Mouse (Mus musculus) lung, embryonic 15.5 days (tissue): ENCODE measurements around the gene Tmem177. TPM values are rescaled to one million over a fixed set of nuclear protein-coding genes. Genes with fewer than 3 reads are reported as not detected.

ENCODE experiments used
- ATAC-seq: fragments of 200-750 bp; cut with Nextera tagmentation; 2 replicates; pipeline ENCODE4 v1.8.0; 2017; ENCODE audit warnings: moderate number of reproducible peaks, borderline replicate concordance; ENCODE audit not compliant: low FRiP score, low TSS enrichment; ENCODE audit errors: extremely low read depth
- H3K27ac ChIP-seq: fragments of 300-500 bp; sonication (generic); 2 replicates; pipeline ENCODE4 v1.5.1; 2015; ENCODE audit warnings: moderate library complexity, mild to moderate bottlenecking, inconsistent platforms
- H3K27me3 ChIP-seq: fragments of 300-500 bp; sonication (generic); 2 replicates; pipeline ENCODE4 v1.6.1; 2015; ENCODE audit warnings: inconsistent platforms
- H3K36me3 ChIP-seq: fragments of 300-500 bp; sonication (generic); 2 replicates; pipeline ENCODE4 v1.6.1; 2015; ENCODE audit warnings: inconsistent platforms
- H3K4me1 ChIP-seq: fragments of 300-500 bp; sonication (generic); 2 replicates; pipeline ENCODE4 v1.6.1; 2015; ENCODE audit warnings: inconsistent platforms
- H3K4me2 ChIP-seq: fragments of 300-500 bp; sonication (generic); 2 replicates; pipeline ENCODE4 v1.6.1; 2015; ENCODE audit warnings: inconsistent platforms, mild to moderate bottlenecking, moderate library complexity
- H3K4me3 ChIP-seq: fragments of 300-500 bp; sonication (generic); 2 replicates; pipeline ENCODE4 v1.5.1; 2015; ENCODE audit warnings: mild to moderate bottlenecking, inconsistent platforms
- H3K9ac ChIP-seq: fragments of 300-500 bp; sonication (generic); 2 replicates; pipeline ENCODE4 v1.6.1; 2015; ENCODE audit warnings: inconsistent platforms
- H3K9me3 ChIP-seq: fragments of 300-500 bp; sonication (generic); 2 replicates; pipeline ENCODE4 v1.6.1; 2016; ENCODE audit warnings: inconsistent platforms
- WGBS: fragments of 180-500 bp; shearing (Covaris S2); methylation state at CpG from one replicate; pipeline ENCODE4 v1.1.7; 2015; 5-methylcytosine and 5-hydroxymethylcytosine counted together
- polyA plus RNA-seq: library from polyadenylated mRNA; unstranded; fragments of >200 nt; fragmentation: Nextera tagmentation; extraction: Ambion mirVana; gene quantifications from 2 replicates; pipeline ENCODE4 v1.2.1, GENCODE M21; 2015

Gene Tmem177
- polyA plus RNA-seq, 1 experiment from 2014 or later, result 6.7 TPM

GRCm38 (mm10) chr1:119916823-119917371 lies 3.9 kb upstream of the Tmem177 start:
- Histone ChIP-seq H3K4me1 (peaks cover 13% of the 10 kb centered on the region), H3K4me2 (no peak overlapping the region), H3K27ac (peak overlapping the region; percentile 15; the same call in 1 of the 2 replicates), H3K36me3 (no peaks in the 10 kb centered on the region), H3K9me3 (no peaks in the 10 kb centered on the region), H3K27me3 (no peaks in the 10 kb centered on the region), H3K9ac (no peak overlapping the region), H3K4me3 (no peak overlapping the region)
- peak; percentile 29; the same call in 1 of the 2 replicates for ATAC-seq
- 55% methylated on average over 5 of the region's 5 CpGs for WGBS

- no peak overlapping the region for H3K9ac ChIP-seq
- H3K4me3 ChIP-seq, result no peak overlapping the region
- H3K4me1 ChIP-seq, result peaks cover 15% of the 10 kb centered on the region
- no peak overlapping the region for H3K4me2 ChIP-seq
- H3K27ac ChIP-seq, result peak overlapping the region; percentile 48
- 38% methylated on average over 2 of the region's 2 CpGs for WGBS
- ATAC-seq, result no peak
- H3K36me3 ChIP-seq, result 0 out of 2 replicates have a peak, but pooled peaks cover 5% of the 10 kb centered on the region
- H3K9me3 ChIP-seq, result no peaks in the 10 kb centered on the region
- H3K27me3 ChIP-seq, result no peaks in the 10 kb centered on the region
Measured at GRCm38 (mm10) chr1:119907206-119907748, 5.7 kb downstream of the Tmem177 start.

- no peak for ATAC-seq
- Histone ChIP-seq H3K9me3 (no peaks in the 10 kb centered on the region), H3K36me3 (no peaks in the 10 kb centered on the region), H3K27me3 (no peaks in the 10 kb centered on the region), H3K4me3 (no peak overlapping the region), H3K4me2 (no peak overlapping the region), H3K27ac (no peak overlapping the region), H3K9ac (no peak overlapping the region), H3K4me1 (peaks cover 11% of the 10 kb centered on the region)
- 60% methylated on average over 6 of the region's 6 CpGs for WGBS
Measured at GRCm38 (mm10) chr1:119903231-119903620, 9.8 kb downstream of the Tmem177 start.

- 72% methylated on average over 8 of the region's 8 CpGs for WGBS
- Histone ChIP-seq H3K36me3 (no peaks in the 10 kb centered on the region), H3K9ac (no peak overlapping the region), H3K4me3 (no peak overlapping the region), H3K27ac (no peak overlapping the region), H3K9me3 (no peaks in the 10 kb centered on the region), H3K27me3 (no peaks in the 10 kb centered on the region), H3K4me1 (peaks cover 8% of the 10 kb centered on the region), H3K4me2 (no peak overlapping the region)
- ATAC-seq, result no peak
Measured at GRCm38 (mm10) chr1:119902551-119903230, 10.3 kb downstream of the Tmem177 start.

DNA sequence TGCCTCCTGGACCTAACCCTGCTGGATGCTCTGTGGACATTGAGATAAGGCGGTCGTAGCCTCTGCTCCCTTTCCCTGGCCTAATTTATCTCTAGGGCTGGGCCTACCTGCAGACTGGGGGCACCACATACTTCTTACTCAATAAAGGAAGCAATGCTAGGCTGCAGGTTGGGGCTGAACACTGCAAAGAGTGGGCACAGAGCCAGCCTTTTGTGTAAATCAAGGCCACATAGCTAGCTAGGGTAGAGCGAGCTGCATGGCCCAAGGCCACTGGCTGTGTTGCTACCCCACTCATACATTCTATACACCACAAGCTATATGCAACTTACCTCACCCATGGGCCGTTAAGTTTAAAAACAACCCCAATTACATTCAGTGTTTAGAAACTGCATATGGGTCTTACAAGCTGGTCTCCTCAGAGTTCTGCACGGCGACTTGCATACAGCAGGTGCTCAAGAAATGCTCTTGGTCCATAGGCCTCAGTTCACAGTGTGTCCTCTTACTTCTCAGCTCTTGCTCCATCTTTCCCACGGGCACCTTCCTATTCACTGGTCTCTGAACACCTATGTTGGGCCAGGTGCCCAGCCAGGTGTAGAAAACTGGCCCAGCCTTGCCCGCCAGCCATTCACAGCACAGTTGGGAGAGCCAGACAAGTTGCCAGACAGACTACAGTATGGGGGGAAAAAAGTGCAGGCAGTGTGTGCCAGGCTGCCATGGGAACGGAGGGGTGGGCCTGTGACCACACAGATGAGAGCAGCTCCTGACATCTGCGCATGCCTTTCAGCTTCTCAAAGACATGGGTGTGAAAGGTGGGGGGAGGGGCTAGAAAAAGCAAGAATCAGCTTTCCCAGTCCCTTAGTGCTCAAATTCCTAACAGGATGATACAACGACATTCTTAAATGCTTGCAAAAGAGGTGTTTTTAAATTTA lies 13.5 kb downstream of the Tmem177 start:
- H3K4me1 ChIP-seq, result 0 out of 2 replicates have a peak, but pooled peaks cover 6% of the 10 kb centered on the region
- WGBS, result 62% methylated on average over 11 of the region's 11 CpGs
- no peak overlapping the region for H3K4me3 ChIP-seq
- H3K27me3 ChIP-seq, result no peaks in the 10 kb centered on the region
- no peak overlapping the region for H3K9ac ChIP-seq
- no peaks in the 10 kb centered on the region for H3K36me3 ChIP-seq
- H3K9me3 ChIP-seq, result no peaks in the 10 kb centered on the region
- H3K4me2 ChIP-seq, result no peak overlapping the region
- no peak overlapping the region for H3K27ac ChIP-seq
- peak; percentile 67; the same call in 1 of the 2 replicates for ATAC-seq

DNA sequence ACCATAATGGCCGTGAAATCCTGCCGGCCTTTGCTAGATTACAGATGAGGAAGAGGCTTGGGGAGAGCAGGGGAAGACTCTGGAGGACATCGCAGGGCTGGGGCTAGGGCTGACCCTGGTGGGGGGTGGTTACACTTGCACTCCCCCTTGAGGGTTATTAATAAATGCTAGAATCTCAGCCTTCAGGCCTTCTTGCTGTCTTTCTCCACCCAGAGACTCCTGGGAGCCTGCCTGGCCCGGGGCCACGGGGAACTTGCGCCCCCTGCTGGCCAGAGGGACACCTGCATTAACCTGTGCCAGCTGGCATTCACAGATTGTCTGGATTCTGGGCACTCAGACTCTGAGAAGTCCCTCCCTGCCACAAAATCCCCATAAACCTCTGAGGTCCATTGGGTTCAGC lies 18.1 kb downstream of the Tmem177 start:
- no peak overlapping the region for H3K27ac ChIP-seq
- no peak overlapping the region for H3K4me3 ChIP-seq
- no peak overlapping the region for H3K9ac ChIP-seq
- no peaks in the 10 kb centered on the region for H3K36me3 ChIP-seq
- 30% methylated on average over 6 of the region's 6 CpGs for WGBS
- no peak overlapping the region for H3K4me2 ChIP-seq
- H3K9me3 ChIP-seq, result no peaks in the 10 kb centered on the region
- no peaks in the 10 kb centered on the region for H3K27me3 ChIP-seq
- ATAC-seq, result no peak; the same call in 1 of the 2 replicates
- 0 out of 2 replicates have a peak, but pooled peaks cover 6% of the 10 kb centered on the region for H3K4me1 ChIP-seq

DNA sequence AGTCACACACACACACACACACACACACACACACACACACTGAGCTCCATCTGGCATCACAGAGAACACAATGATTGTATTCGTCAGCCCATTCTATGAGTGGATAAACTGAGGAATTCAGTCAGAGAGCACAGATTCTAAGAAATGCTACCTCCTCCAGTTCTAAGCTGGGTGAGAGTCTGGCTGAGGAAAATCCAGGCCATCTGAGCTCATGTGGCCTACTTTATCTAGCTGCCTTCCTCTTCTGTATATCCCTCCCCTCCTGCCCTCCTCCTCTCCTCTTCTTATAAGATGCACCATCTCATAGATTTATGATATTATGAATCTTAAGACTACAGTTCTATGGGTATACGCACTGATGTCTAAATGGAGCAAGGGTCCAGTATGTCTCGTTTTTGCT lies 19.4 kb downstream of the Tmem177 start:
- no peak overlapping the region for H3K9ac ChIP-seq
- H3K4me3 ChIP-seq, result no peak overlapping the region
- H3K36me3 ChIP-seq, result no peaks in the 10 kb centered on the region
- H3K4me1 ChIP-seq, result 0 out of 2 replicates have a peak, but pooled peaks cover 6% of the 10 kb centered on the region
- H3K9me3 ChIP-seq, result no peaks in the 10 kb centered on the region
- H3K27me3 ChIP-seq, result no peaks in the 10 kb centered on the region
- no peak for ATAC-seq
- 76% methylated on average over 3 of the region's 3 CpGs for WGBS
- H3K27ac ChIP-seq, result no peak overlapping the region
- no peak overlapping the region for H3K4me2 ChIP-seq

- H3K9me3 ChIP-seq, result no peaks in the 10 kb centered on the region
- H3K27ac ChIP-seq, result no peak overlapping the region
- H3K36me3 ChIP-seq, result no peaks in the 10 kb centered on the region
- 0 out of 2 replicates have a peak, but pooled peaks cover 6% of the 10 kb centered on the region for H3K4me1 ChIP-seq
- H3K4me3 ChIP-seq, result no peak overlapping the region
- ATAC-seq, result no peak
- 55% methylated on average over 6 of the region's 6 CpGs for WGBS
- H3K27me3 ChIP-seq, result no peaks in the 10 kb centered on the region
- H3K9ac ChIP-seq, result no peak overlapping the region
- no peak overlapping the region for H3K4me2 ChIP-seq
Measured at GRCm38 (mm10) chr1:119892933-119893332, 20.1 kb downstream of the Tmem177 start.

DNA sequence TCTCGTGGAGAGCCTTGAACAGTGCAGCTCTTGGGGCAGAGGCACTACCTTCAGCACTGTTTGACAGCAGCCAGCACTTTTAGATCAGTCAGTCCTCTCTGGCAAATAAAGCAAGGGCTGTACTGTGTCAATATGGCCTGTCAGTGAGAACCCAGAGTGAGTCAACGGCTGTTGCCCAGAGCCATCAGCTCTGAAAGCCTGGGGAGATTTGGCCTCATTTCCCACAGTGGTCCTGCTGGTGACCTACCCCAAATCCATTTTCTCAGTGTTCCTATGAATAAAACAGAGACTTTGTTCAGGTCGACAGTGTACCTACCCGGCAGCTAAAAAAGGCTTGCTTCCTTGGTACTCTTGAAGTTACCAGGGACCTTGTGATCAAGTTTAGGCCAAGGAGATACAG lies 21.1 kb downstream of the Tmem177 start:
- H3K4me3 ChIP-seq, result no peak overlapping the region
- 61% methylated on average over 4 of the region's 4 CpGs for WGBS
- H3K4me1 ChIP-seq, result 0 out of 2 replicates have a peak, but pooled peaks cover 6% of the 10 kb centered on the region
- no peak overlapping the region for H3K4me2 ChIP-seq
- ATAC-seq, result no peak
- no peak overlapping the region for H3K9ac ChIP-seq
- H3K36me3 ChIP-seq, result no peaks in the 10 kb centered on the region
- no peak overlapping the region for H3K27ac ChIP-seq
- no peaks in the 10 kb centered on the region for H3K27me3 ChIP-seq
- H3K9me3 ChIP-seq, result no peaks in the 10 kb centered on the region

DNA sequence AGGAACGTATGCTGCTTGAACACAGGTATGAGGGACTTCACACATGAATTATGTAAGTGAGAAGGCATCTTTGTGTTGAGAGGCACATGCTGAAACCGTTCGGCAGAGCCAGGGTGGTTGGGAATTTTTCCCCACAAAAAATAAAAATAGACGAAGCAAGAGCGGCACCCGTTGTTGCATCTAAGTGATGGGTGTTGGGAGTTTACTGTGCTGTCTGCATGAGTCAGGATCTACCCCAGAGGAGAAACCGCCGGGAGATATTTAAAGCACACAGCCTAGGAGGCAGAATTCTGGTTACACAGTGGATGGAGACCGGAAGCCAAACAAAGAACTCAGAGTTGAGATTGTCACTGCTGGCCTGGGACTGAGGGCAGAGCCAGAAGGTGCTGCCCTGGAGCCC lies 21.9 kb downstream of the Tmem177 start:
- H3K4me3 ChIP-seq, result no peak overlapping the region
- no peaks in the 10 kb centered on the region for H3K9me3 ChIP-seq
- no peak overlapping the region for H3K27ac ChIP-seq
- no peaks in the 10 kb centered on the region for H3K36me3 ChIP-seq
- no peak overlapping the region for H3K4me2 ChIP-seq
- H3K27me3 ChIP-seq, result no peaks in the 10 kb centered on the region
- ATAC-seq, result no peak
- 77% methylated on average over 9 of the region's 9 CpGs for WGBS
- H3K9ac ChIP-seq, result no peak overlapping the region
- H3K4me1 ChIP-seq, result peaks cover 14% of the 10 kb centered on the region

DNA sequence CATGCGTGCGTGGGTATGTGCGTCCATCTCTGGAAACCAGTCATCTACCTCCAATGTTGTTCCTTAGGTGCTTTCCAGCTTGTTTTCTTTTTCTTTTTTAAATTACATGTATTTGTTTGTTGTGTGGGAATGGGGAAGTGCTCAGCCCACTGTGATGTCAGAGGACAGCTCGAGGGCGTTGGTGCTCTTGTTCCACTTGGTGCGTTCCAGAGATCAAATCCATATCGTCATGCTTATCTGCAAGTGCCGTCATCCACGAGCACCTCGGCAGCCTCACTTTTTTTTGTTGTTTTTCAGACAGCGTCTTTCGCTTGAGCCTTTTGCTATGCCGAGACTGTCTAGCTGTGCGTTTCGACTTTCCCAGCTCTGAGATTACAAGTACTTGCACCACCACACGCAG lies 23.7 kb downstream of the Tmem177 start:
- Histone ChIP-seq H3K4me1 (peaks cover 21% of the 10 kb centered on the region), H3K4me3 (no peak overlapping the region), H3K9me3 (no peaks in the 10 kb centered on the region), H3K27me3 (no peaks in the 10 kb centered on the region), H3K9ac (no peak overlapping the region), H3K27ac (no peak overlapping the region), H3K36me3 (no peaks in the 10 kb centered on the region), H3K4me2 (no peak overlapping the region)
- no peak for ATAC-seq
- 60% methylated on average over 16 of the region's 16 CpGs for WGBS
